Mouse (Mus musculus): ENCODE data around the gene Zmynd11.
"Not testable (repeated sequence)": the region's sequence is repeated elsewhere in the genome, so short reads cannot be mapped to it uniquely, and the experiment has no call there.

The Zmynd11 gene

GRCm38 (mm10) chr13:9764646-9765536 is at the start of gene Zmynd11:
Zmynd11 (minus strand) TSS chr13:9765330.
- DNase-seq = peak; percentile 70

GRCm38 (mm10) chr13:9795889-9796631 is 30.9 kb upstream of the Zmynd11 start:
- DNase-seq = no peak

GRCm38 (mm10) chr13:9786050-9786449 is 20.9 kb upstream of the Zmynd11 start:
- no peak for DNase-seq

GRCm38 (mm10) chr13:9783717-9784116 is 18.6 kb upstream of the Zmynd11 start:
- no peak for DNase-seq

GRCm38 (mm10) chr13:9775901-9776300 is 10.8 kb upstream of the Zmynd11 start:
- DNase-seq = peak; percentile 30

- DNase-seq = no peak
Measured at GRCm38 (mm10) chr13:9774077-9774476, 8.9 kb upstream of the Zmynd11 start.

- no peak for DNase-seq
Measured at GRCm38 (mm10) chr13:9767279-9767678, 2.1 kb upstream of the Zmynd11 start.

GRCm38 (mm10) chr13:9766497-9766896 is 1.4 kb upstream of the Zmynd11 start:
- no peak for DNase-seq

- no peak for DNase-seq
Measured at GRCm38 (mm10) chr13:9765537-9765851, 364 bp upstream of the Zmynd11 start.

- DNase-seq = peak; percentile 86
Measured at GRCm38 (mm10) chr13:9763828-9764645, 1.1 kb downstream of the Zmynd11 start.

- DNase-seq = no peak
Measured at GRCm38 (mm10) chr13:9763100-9763827, 1.9 kb downstream of the Zmynd11 start.

- DNase-seq = no peak
Measured at GRCm38 (mm10) chr13:9760057-9760456, 5.1 kb downstream of the Zmynd11 start.

- DNase-seq = no peak
Measured at GRCm38 (mm10) chr13:9757842-9758491, 7.2 kb downstream of the Zmynd11 start.

GRCm38 (mm10) chr13:9753706-9754105 is 11.4 kb downstream of the Zmynd11 start:
- no peak for DNase-seq

- DNase-seq = peak; percentile 24
Measured at GRCm38 (mm10) chr13:9750320-9750719, 14.8 kb downstream of the Zmynd11 start.

- DNase-seq = no peak
Measured at GRCm38 (mm10) chr13:9749796-9750195, 15.3 kb downstream of the Zmynd11 start.

GRCm38 (mm10) chr13:9738190-9738589 is 26.9 kb downstream of the Zmynd11 start:
- DNase-seq = no peak

- DNase-seq = peak; percentile 18
Measured at GRCm38 (mm10) chr13:9737024-9737423, 28.1 kb downstream of the Zmynd11 start.

- DNase-seq = not testable (repeated sequence)
Measured at GRCm38 (mm10) chr13:9732262-9732661, 32.9 kb downstream of the Zmynd11 start.

- no peak for DNase-seq
Measured at GRCm38 (mm10) chr13:9729073-9729472, 36.1 kb downstream of the Zmynd11 start.

GRCm38 (mm10) chr13:9715224-9715623 is 49.9 kb downstream of the Zmynd11 start:
- DNase-seq = no peak

Measured in kidney, postnatal 10 days (tissue).